Mouse (Mus musculus): ENCODE results near the gene Olfr711. TPM values are rescaled to one million over a fixed set of nuclear protein-coding genes. Genes with fewer than 3 reads are reported as not detected.
"Not testable (repeated sequence)": the region's sequence is repeated elsewhere in the genome, so short reads cannot be mapped to it uniquely, and the experiment has no call there.

Gene Olfr711
- not detected for total RNA-seq (2021)

DNA sequence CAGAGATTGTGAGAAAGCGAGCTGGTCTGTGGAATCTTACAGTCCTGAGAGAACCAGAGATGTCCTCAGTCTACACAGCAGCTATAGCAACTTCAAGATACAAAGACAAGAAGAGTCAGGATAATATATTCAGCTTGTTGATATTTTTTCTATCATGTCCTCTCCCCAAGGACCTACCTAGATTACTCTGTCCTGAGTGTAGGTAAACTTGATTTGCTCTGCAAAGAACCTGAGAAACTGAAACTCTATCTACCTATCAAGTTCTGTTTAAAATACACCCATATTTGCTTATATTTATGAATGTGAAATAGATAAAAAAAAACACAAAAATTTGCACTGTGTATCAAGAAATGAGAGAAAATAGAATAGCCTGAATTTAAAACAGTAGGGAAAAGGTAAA lies at the start of gene Olfr711:
TSS of gene Olfr711 (minus strand) at position 101 of the 400 bp plus-strand sequence.
- DNase-seq = no peak
- intact Hi-C loops (cut with DNase I) = no loop called here

DNA sequence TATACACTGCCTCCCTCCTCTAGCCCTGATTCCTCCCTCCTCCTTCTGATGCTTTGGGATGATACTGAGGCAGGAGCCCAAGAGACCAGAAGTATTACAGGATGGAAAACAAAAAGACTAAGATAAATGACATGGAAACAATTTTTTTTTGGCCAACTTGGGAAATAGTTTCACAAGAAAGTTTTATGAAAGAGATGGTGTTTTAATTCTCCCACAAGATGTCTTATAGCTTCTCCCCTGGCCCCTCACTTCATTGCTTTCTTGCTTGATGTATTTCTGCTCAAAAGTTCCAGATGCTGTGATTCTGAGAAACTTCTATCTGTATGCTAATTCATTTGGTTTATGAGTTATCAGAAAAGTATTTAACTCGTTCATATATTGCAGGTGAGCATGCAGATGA lies 30.7 kb upstream of the Olfr711 start, which contains the start of gene Olfr2:
TSS of gene Olfr2 (minus strand) at position 101 of the 400 bp plus-strand sequence.
- DNase-seq = no peak
- intact Hi-C loops (cut with DNase I) = no loop called here

DNA sequence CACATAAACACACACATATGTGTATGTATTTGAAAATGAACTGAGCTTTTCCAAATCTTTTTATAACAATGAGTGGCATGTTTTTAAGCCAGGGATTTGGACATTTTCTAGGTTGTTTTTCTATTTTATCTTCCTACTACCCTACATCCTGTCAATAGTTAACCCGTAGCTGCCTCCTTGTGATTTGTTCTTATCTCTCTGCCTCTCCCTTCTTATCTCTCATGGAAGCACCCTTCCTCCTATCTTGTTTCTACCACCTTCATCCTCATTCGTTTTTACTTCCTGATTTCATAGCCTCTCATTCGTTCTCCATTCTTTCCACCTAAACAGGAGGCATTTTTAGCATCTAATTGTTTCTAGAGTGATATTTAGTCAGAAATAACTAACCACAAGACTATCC lies 28.9 kb upstream of the Olfr711 start:
- intact Hi-C loops (cut with DNase I) = no loop called here
- DNase-seq = no peak

DNA sequence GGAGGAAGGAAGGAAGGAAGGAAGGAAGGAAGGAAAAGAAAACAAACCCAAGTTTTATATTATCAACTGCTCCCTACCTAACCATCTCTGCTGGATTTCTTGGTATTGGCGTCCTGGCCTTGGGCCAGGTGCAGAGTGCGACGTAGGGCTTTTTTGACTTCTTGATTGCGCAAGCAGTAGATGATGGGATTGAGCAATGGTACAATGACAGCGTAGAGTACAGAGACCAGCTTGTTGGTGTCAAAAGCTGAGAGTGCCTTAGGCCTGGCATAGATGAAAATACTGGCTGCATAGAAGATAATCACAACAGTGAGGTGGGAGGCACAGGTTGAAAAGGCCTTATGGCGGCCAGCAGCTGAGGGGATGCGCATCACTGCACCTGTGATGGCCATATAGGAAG lies 25.5 kb upstream of the Olfr711 start:
- intact Hi-C loops (cut with DNase I) = no loop called here
- DNase-seq = no peak

DNA sequence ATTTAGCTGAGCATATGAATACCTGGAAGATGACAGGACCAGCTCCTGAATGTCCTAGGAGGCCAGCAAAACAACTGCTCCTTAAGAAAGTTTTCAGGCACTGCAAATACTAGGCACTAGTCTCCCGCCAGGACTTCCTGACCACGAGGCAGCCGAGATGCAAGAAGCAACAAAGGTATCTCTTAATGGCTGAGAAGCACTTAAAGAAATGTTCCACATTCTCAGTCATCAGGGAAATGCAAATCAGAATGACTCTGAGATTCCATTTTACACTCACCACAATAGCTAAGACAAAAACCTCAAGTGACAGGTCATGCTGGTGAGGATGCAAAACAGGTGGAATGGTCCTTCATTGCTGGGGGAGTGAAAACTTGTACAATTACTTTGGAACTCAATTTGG lies 10.0 kb upstream of the Olfr711 start:
- intact Hi-C loops (cut with DNase I) = no loop called here
- DNase-seq = no peak

DNA sequence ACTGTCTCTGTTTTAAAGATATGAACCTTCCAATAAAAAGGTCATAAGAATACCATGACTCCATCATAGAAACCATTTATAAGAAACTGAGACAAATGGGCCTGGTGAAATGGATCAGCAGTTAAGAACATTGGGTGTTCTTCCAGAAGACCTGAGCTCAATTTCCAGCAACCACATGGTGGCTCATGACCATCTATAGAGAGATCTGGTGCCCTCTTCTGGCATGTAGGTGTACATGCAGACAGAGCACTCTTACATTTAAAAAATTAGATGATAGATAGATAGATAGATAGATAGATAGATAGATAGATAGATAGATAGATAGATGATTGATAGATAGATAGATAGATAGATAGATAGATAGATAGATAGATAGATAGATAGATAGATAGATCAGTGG lies 7.8 kb downstream of the Olfr711 start:
- intact Hi-C loops (cut with DNase I); DNase-seq: not testable (repeated sequence)

DNA sequence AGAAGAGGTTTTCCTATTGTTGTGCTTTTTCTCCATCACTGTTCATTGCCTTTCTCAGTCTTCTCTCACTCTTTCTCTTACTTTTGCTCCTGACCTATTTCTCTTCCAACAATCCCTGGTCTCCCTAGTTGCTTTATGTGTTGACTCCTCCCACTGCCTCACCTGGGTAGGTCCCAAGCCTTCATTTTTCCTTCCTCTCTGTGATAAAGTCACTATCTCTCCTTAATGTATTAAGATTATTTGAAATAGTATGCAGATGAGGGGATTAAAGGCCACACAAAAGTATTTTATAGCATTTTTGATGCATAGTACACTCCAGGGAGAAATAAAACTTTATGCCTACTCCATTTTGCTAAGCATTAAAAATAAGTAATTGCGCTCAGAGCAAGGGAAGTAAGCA lies 11.4 kb downstream of the Olfr711 start, which contains the start of gene Olfr6:
TSS of gene Olfr6 (minus strand) at position 101 of the 400 bp plus-strand sequence.
- intact Hi-C loops (cut with DNase I) = no loop called here
- no peak for DNase-seq

DNA sequence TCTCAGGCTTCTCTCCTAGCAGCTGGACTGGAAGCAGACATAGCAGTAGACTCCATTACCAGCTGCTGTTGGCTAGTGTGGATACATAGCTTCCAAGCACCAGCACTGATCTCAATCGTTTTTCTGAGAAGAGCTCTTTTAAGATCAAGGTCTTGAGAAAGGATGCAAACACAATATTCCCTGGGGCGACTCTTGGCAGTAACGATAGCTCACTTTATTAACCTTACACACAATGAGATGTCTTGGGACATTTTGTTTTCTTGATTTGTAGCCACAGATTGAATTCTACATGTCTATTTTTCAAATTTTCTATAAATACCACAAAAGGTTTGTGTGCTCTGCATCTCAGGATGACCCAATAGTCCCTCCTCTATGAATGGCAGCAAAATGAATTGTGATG lies 27.0 kb downstream of the Olfr711 start, which contains the start of gene Olfr710:
TSS of gene Olfr710 (minus strand) at position 101 of the 400 bp plus-strand sequence.
- intact Hi-C loops (cut with DNase I) = no loop called here
- no peak for DNase-seq

DNA sequence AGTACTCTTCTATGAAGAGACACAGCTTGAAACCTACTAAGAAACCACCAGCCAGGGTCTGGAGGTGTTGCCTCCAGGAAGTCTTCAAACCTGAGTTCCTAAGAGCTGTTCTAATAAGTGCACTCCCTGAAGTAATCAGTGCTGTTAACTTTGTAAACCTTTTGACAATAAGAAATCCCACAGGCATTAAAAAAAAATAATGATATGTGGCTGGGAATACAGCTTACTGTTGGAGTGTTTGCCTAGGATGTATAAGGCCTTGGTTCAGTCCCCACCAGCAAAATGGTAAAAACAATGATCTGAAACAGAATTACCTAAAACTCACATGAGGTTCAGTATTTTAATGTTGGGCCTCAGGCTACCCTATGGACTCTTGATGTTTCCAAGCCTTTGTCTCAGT lies 43.1 kb downstream of the Olfr711 start, which contains the start of gene Olfr709-ps1:
TSS of gene Olfr709-ps1 (minus strand) at position 101 of the 400 bp plus-strand sequence.
- no peak for DNase-seq
- intact Hi-C loops (cut with DNase I) = no loop called here

DNA sequence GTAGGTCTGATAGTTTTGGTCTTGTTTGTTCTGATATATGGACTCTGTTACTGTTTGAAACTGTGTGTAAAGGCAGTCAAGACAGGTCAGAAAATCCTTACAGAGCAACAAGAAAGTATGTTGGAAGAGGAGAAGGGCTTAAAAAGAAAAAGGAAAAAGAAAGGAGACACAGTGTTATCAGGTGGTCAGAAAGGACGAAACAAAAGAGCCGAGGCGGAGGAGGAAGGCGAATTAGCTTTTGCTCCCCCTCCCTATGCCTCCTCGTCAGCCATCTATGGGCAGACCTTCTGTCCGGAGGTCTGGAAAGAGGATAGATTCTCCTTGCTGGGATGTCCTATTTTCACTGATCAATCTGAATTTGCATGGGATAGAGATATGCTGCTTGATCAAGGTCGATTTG lies 54.3 kb downstream of the Olfr711 start:
- DNase-seq; intact Hi-C loops (cut with DNase I): not testable (repeated sequence)

Other genes starting within 250 kb of the Olfr711 start
- not detected for gene Olfr697, start 233.0 kb downstream of the Olfr711 start, total RNA-seq (2021)
- not detected for gene Olfr698, start 220.1 kb downstream of the Olfr711 start, total RNA-seq (2021)
- gene Olfr699, start 182.3 kb downstream of the Olfr711 start, total RNA-seq (2021) = not detected
- not detected for gene Olfr700, start 166.6 kb downstream of the Olfr711 start, total RNA-seq (2021)
- gene Olfr701, start 161.3 kb downstream of the Olfr711 start, total RNA-seq (2021) = not detected
- gene Olfr702, start 141.6 kb downstream of the Olfr711 start, total RNA-seq (2021) = not detected
- gene Olfr703, start 132.1 kb downstream of the Olfr711 start, total RNA-seq (2021) = not detected
- not detected for gene Olfr704, start 112.3 kb downstream of the Olfr711 start, total RNA-seq (2021)
- not detected for gene Olfr705, start 98.6 kb downstream of the Olfr711 start, total RNA-seq (2021)
- gene Olfr706, start 87.3 kb downstream of the Olfr711 start, total RNA-seq (2021) = not detected
- not detected for gene Olfr707, start 74.2 kb downstream of the Olfr711 start, total RNA-seq (2021)
- gene Olfr1532-ps1, start 67.5 kb downstream of the Olfr711 start, total RNA-seq (2021) = not detected
- not detected for gene Olfr709-ps1, start 43.2 kb downstream of the Olfr711 start, total RNA-seq (2021)
- gene Olfr710, start 27.1 kb downstream of the Olfr711 start, total RNA-seq (2021) = not detected
- not detected for gene Olfr6, start 11.5 kb downstream of the Olfr711 start, total RNA-seq (2021)
- not detected for gene Olfr2, start 30.6 kb upstream of the Olfr711 start, total RNA-seq (2021)
- gene Olfr713, start 55.7 kb upstream of the Olfr711 start, total RNA-seq (2021) = not detected
- gene Olfr714, start 95.5 kb upstream of the Olfr711 start, total RNA-seq (2021) = not detected
- gene Olfr17, start 117.8 kb upstream of the Olfr711 start, total RNA-seq (2021) = not detected
- gene Olfr715b, start 134.9 kb upstream of the Olfr711 start, total RNA-seq (2021) = not detected
- under 1 TPM in 1 of 2 experiments, not detected in 1; 0.08 TPM for gene Olfr715, start 155.6 kb upstream of the Olfr711 start, total RNA-seq (2021)
- not detected for gene Olfr716, start 162.9 kb upstream of the Olfr711 start, total RNA-seq (2021)
- gene Nlrp14, start 191.5 kb upstream of the Olfr711 start, total RNA-seq (2021) = not detected
- gene Rbmxl2, start 234.0 kb upstream of the Olfr711 start, total RNA-seq (2021) = not detected